Mouse (Mus musculus): ENCODE data around the gene Olfr874. TPM values are rescaled to one million over a fixed set of nuclear protein-coding genes. Genes with fewer than 3 reads are reported as not detected.
"Not testable (repeated sequence)": the region's sequence is repeated elsewhere in the genome, so short reads cannot be mapped to it uniquely, and the experiment has no call there.

Gene Olfr874
- polyA plus RNA-seq (2015; fragmentation: Nextera tagmentation; extraction: Ambion mirVana) = not detected in 2 replicates

GRCm38 (mm10) chr9:37744806-37745205, at the start of gene Olfr874:
TSS of gene Olfr874 (plus strand) at chr9:37745106.
- H3K9me3 ChIP-seq = no peaks in the 10 kb centered on the region
- no peak within 1 kb of the TSS for H3K4me3 ChIP-seq
- no peak within 1 kb of the TSS for H3K4me2 ChIP-seq (replicated peaks)
- no peaks in the 10 kb centered on the region for H3K36me3 ChIP-seq
- no peak for ATAC-seq (replicated peaks)
- no peak within 1 kb of the TSS for H3K9ac ChIP-seq (replicated peaks)
- H3K4me1 ChIP-seq = no peaks in the 10 kb centered on the region
- H3K27me3 ChIP-seq = no peaks in the 10 kb centered on the region
- no peak within 1 kb of the TSS for H3K27ac ChIP-seq (replicated peaks)

GRCm38 (mm10) chr9:37716150-37716549, 28.8 kb upstream of the Olfr874 start, which contains the start of gene Olfr160:
TSS of gene Olfr160 (minus strand) at chr9:37716250.
- Histone ChIP-seq H3K9ac (replicated peaks) (no peak within 1 kb of the TSS), H3K36me3 (no peaks in the 10 kb centered on the region), H3K4me2 (replicated peaks) (no peak within 1 kb of the TSS), H3K27ac (replicated peaks) (no peak within 1 kb of the TSS), H3K27me3 (no peaks in the 10 kb centered on the region), H3K9me3 (no peaks in the 10 kb centered on the region), H3K4me3 (no peak within 1 kb of the TSS), H3K4me1 (no peaks in the 10 kb centered on the region)
- WGBS = 95% methylated on average over 1 of the region's 1 CpGs
- no peak for ATAC-seq (replicated peaks)

- H3K27me3 ChIP-seq = no peaks in the 10 kb centered on the region
- 94% methylated on average over 1 of the region's 1 CpGs for WGBS
- no peak overlapping the region for H3K9ac ChIP-seq (replicated peaks)
- H3K27ac ChIP-seq (replicated peaks) = no peak overlapping the region
- no peak overlapping the region for H3K4me2 ChIP-seq (replicated peaks)
- no peak for ATAC-seq (replicated peaks)
- H3K4me3 ChIP-seq = no peak overlapping the region
- H3K4me1 ChIP-seq = no peaks in the 10 kb centered on the region
- no peaks in the 10 kb centered on the region for H3K36me3 ChIP-seq
- no peaks in the 10 kb centered on the region for H3K9me3 ChIP-seq
These were observed 10.6 kb upstream of the Olfr874 start for GRCm38 (mm10) chr9:37734310-37734709.

GRCm38 (mm10) chr9:37750319-37751075, 5.6 kb downstream of the Olfr874 start:
- 15% methylated on average over 7 of the region's 7 CpGs for WGBS
- peak; percentile 81 for ATAC-seq (replicated peaks)
- H3K9me3 ChIP-seq = no peaks in the 10 kb centered on the region
- no peak overlapping the region for H3K27ac ChIP-seq (replicated peaks)
- 0 out of 2 replicates have a peak, but pooled peaks cover 8% of the 10 kb centered on the region for H3K4me1 ChIP-seq
- H3K27me3 ChIP-seq = no peaks in the 10 kb centered on the region
- no peaks in the 10 kb centered on the region for H3K36me3 ChIP-seq
- no peak overlapping the region for H3K4me2 ChIP-seq (replicated peaks)
- no peak overlapping the region for H3K4me3 ChIP-seq
- no peak overlapping the region for H3K9ac ChIP-seq (replicated peaks)

- WGBS = 61% methylated on average over 2 of the region's 2 CpGs
- no peaks in the 10 kb centered on the region for H3K36me3 ChIP-seq
- H3K9me3 ChIP-seq = no peaks in the 10 kb centered on the region
- ATAC-seq (replicated peaks) = peak; percentile 49
- H3K4me3 ChIP-seq = no peak overlapping the region
- H3K4me1 ChIP-seq = 0 out of 2 replicates have a peak, but pooled peaks cover 8% of the 10 kb centered on the region
- H3K9ac ChIP-seq (replicated peaks) = no peak overlapping the region
- no peak overlapping the region for H3K27ac ChIP-seq (replicated peaks)
- no peaks in the 10 kb centered on the region for H3K27me3 ChIP-seq
- H3K4me2 ChIP-seq (replicated peaks) = no peak overlapping the region
These were observed 6.6 kb downstream of the Olfr874 start for GRCm38 (mm10) chr9:37751467-37751866.

GRCm38 (mm10) chr9:37752006-37752405, 7.1 kb downstream of the Olfr874 start:
- Histone ChIP-seq H3K27me3 (no peaks in the 10 kb centered on the region), H3K9ac (replicated peaks) (no peak overlapping the region), H3K4me3 (no peak overlapping the region), H3K4me2 (replicated peaks) (no peak overlapping the region), H3K36me3 (no peaks in the 10 kb centered on the region), H3K9me3 (no peaks in the 10 kb centered on the region), H3K27ac (replicated peaks) (no peak overlapping the region), H3K4me1 (0 out of 2 replicates have a peak, but pooled peaks cover 8% of the 10 kb centered on the region)
- 63% methylated on average over 4 of the region's 4 CpGs for WGBS
- ATAC-seq (replicated peaks) = no peak

GRCm38 (mm10) chr9:37761728-37762127, 16.8 kb downstream of the Olfr874 start:
- Histone ChIP-seq H3K36me3 (no peaks in the 10 kb centered on the region), H3K27me3 (no peaks in the 10 kb centered on the region), H3K9ac (replicated peaks) (no peak overlapping the region), H3K4me1 (peaks cover 6% of the 10 kb centered on the region), H3K4me3 (no peak overlapping the region), H3K4me2 (replicated peaks) (no peak overlapping the region), H3K9me3 (no peaks in the 10 kb centered on the region), H3K27ac (replicated peaks) (no peak overlapping the region)
- 52% methylated on average over 2 of the region's 2 CpGs for WGBS
- peak; percentile 46 for ATAC-seq (replicated peaks)

- no peaks in the 10 kb centered on the region for H3K36me3 ChIP-seq
- H3K4me3 ChIP-seq = no peak overlapping the region
- H3K9me3 ChIP-seq = no peaks in the 10 kb centered on the region
- peaks cover 6% of the 10 kb centered on the region for H3K4me1 ChIP-seq
- ATAC-seq (replicated peaks) = no peak
- no peak overlapping the region for H3K9ac ChIP-seq (replicated peaks)
- H3K4me2 ChIP-seq (replicated peaks) = no peak overlapping the region
- no peak overlapping the region for H3K27ac ChIP-seq (replicated peaks)
- H3K27me3 ChIP-seq = no peaks in the 10 kb centered on the region
- WGBS = 67% methylated on average over 2 of the region's 2 CpGs
These were observed 17.6 kb downstream of the Olfr874 start for GRCm38 (mm10) chr9:37762541-37762940.

- Histone ChIP-seq H3K4me1 (no peaks in the 10 kb centered on the region), H3K4me3 (no peak overlapping the region), H3K36me3 (no peaks in the 10 kb centered on the region), H3K9ac (replicated peaks) (no peak overlapping the region), H3K4me2 (replicated peaks) (no peak overlapping the region), H3K9me3 (no peaks in the 10 kb centered on the region), H3K27ac (replicated peaks) (no peak overlapping the region), H3K27me3 (no peaks in the 10 kb centered on the region)
- no peak for ATAC-seq (replicated peaks)
- 80% methylated on average over 2 of the region's 2 CpGs for WGBS
These were observed 25.8 kb downstream of the Olfr874 start for GRCm38 (mm10) chr9:37770661-37771060.

- no peak within 1 kb of the TSS for H3K4me2 ChIP-seq (replicated peaks)
- no peak within 1 kb of the TSS for H3K27ac ChIP-seq (replicated peaks)
- H3K36me3 ChIP-seq = no peaks in the 10 kb centered on the region
- ATAC-seq (replicated peaks) = no peak
- no peaks in the 10 kb centered on the region for H3K9me3 ChIP-seq
- H3K9ac ChIP-seq (replicated peaks) = no peak within 1 kb of the TSS
- 43% methylated on average over 2 of the region's 2 CpGs for WGBS
- H3K4me1 ChIP-seq = no peaks in the 10 kb centered on the region
- H3K4me3 ChIP-seq = no peak within 1 kb of the TSS
- no peaks in the 10 kb centered on the region for H3K27me3 ChIP-seq
These were observed 26.9 kb downstream of the Olfr874 start, which contains the start of gene Olfr875 for GRCm38 (mm10) chr9:37771759-37772158. TSS of gene Olfr875 (plus strand) at chr9:37771857.

GRCm38 (mm10) chr9:37782766-37783260, 37.9 kb downstream of the Olfr874 start:
- no peaks in the 10 kb centered on the region for H3K9me3 ChIP-seq
- peaks cover 10% of the 10 kb centered on the region for H3K4me1 ChIP-seq
- peak overlapping the region; percentile 38 for H3K9ac ChIP-seq (replicated peaks)
- peak overlapping the region; percentile 27 for H3K4me3 ChIP-seq
- peak; percentile 95 for ATAC-seq (replicated peaks)
- H3K36me3 ChIP-seq = no peaks in the 10 kb centered on the region
- peak overlapping the region; percentile 47 for H3K4me2 ChIP-seq (replicated peaks)
- H3K27me3 ChIP-seq = no peaks in the 10 kb centered on the region
- H3K27ac ChIP-seq (replicated peaks) = peak overlapping the region; percentile 81
- 2% methylated on average over 7 of the region's 7 CpGs for WGBS

GRCm38 (mm10) chr9:37783394-37784387, 38.8 kb downstream of the Olfr874 start:
- ATAC-seq (replicated peaks) = peak; percentile 59
- H3K9ac ChIP-seq (replicated peaks); H3K27ac ChIP-seq (replicated peaks); H3K27me3 ChIP-seq; H3K36me3 ChIP-seq; H3K9me3 ChIP-seq; H3K4me1 ChIP-seq: not testable (repeated sequence)
- 50% methylated on average over 11 of the region's 15 CpGs for WGBS
- peak overlapping the region; percentile 27 for H3K4me3 ChIP-seq
- peak overlapping the region; percentile 47 for H3K4me2 ChIP-seq (replicated peaks)
